Mouse (Mus musculus): ENCODE data around the gene Sco1.

DNA sequence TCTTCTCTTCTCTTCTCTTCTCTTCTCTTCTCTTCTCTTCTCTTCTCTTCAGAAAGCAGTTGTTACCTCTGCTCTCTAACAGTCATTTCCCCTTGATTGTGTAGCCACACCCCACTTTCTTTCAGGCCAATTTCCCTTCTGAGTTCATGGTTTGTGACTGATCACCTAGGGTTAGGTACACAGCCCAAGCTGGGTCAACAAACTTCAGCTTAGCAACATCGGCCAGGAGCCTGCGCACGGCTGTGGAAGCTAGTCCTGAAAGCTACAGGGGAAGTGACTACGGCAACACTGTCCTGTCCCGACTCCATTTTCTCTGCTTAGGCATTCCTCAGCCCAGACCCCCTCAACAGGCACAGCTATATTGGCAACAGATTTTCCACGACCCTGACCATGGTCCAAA lies 7.5 kb upstream of the Sco1 start:
- TF ChIP-seq CTCF (IDR thresholded peaks at IDR 0.05; ENCODE audit: insufficient read depth, low read length), result no peak
- no peak; the same call in 1 of the 2 replicates for TF ChIP-seq POLR2A (IDR thresholded peaks at IDR 0.05; ENCODE audit: borderline replicate concordance, extremely low read depth, low read depth, low read length)
